Mouse (Mus musculus): Measurements from ENCODE around the gene Lurap1.

Lurap1 gene

DNA sequence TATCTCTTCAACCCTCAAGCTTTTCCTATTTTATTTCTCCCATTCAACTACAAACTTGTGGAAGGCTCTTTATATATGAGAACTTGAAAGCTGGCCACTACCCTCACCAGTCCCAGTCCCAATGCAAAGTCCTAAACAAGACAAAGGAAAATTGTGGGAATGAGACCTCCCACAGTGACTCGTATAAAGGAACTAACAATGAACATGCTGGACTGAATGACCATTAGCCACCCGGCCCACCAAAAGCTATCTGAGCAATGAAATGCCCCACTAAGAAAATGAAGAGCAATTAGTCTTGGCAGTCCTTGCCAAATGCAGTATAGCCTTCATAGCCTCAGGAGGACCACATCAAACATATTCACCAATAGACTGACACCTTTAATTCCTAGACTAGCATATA, 39.7 kb downstream of the Lurap1 start:
- DNase-seq (ENCODE audit: low read depth in 2 of 2, low spot score in 2 of 2) = no peak

DNA sequence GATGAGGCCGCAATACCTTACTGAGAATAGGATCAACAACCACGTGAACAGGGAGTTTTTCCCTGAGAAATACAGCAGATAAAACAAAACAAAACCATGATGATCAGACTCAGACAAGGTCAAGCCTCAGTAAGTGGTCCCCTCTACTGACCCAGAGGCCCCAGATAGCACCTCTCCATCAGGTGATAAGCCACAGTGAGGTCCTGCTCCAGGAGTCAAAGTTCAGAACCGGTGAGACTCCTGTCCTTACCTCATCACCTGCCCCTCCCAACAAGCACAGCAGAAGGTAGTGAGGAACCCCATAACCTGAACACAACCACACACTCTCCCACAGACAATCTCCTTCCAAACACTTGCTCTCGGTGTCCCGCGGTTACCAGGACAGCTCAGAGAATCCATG, 40.4 kb downstream of the Lurap1 start:
- no peak for DNase-seq (ENCODE audit: low read depth in 2 of 2, low spot score in 2 of 2)

- no peak for DNase-seq (ENCODE audit: low read depth in 2 of 2, low spot score in 2 of 2)
Measured at GRCm38 (mm10) chr4:116105278-116105677, 45.9 kb downstream of the Lurap1 start.

- no peak for DNase-seq (ENCODE audit: low read depth in 2 of 2, low spot score in 2 of 2)
Measured at GRCm38 (mm10) chr4:116100959-116101358, 50.2 kb downstream of the Lurap1 start.

DNA sequence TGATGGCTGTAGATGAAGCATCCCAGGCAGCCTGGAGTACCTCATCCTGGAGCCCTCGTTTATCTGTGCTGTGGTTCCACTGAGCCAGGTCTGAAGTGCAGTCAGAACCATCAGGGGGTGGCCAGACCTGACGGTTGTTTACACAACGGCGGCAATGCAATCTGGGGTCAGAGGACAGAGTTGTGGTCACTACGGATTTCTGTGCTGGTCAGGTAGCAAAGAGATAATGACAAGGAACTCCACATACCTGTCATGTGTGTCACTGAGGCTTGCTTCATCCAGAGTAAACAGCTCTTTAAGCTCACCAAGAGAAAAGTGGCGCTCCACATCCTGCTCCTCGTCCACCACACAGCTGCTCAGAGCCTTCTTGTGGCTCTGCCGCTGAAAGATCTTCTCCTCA, 53.9 kb downstream of the Lurap1 start:
- DNase-seq (ENCODE audit: low read depth in 2 of 2, low spot score in 2 of 2) = no peak

- no peak for DNase-seq (ENCODE audit: low read depth in 2 of 2, low spot score in 2 of 2)
Measured at GRCm38 (mm10) chr4:116096291-116096690, 54.8 kb downstream of the Lurap1 start.

- no peak for DNase-seq (ENCODE audit: low read depth in 2 of 2, low spot score in 2 of 2)
Measured at GRCm38 (mm10) chr4:116088510-116089249, 62.5 kb downstream of the Lurap1 start.

All from CD8-positive naive resting alpha-beta T cell, adult 2 months (primary cell).